12 mouse cellular contexts compared by ENCODE assay signal in the genomic region with DNA sequence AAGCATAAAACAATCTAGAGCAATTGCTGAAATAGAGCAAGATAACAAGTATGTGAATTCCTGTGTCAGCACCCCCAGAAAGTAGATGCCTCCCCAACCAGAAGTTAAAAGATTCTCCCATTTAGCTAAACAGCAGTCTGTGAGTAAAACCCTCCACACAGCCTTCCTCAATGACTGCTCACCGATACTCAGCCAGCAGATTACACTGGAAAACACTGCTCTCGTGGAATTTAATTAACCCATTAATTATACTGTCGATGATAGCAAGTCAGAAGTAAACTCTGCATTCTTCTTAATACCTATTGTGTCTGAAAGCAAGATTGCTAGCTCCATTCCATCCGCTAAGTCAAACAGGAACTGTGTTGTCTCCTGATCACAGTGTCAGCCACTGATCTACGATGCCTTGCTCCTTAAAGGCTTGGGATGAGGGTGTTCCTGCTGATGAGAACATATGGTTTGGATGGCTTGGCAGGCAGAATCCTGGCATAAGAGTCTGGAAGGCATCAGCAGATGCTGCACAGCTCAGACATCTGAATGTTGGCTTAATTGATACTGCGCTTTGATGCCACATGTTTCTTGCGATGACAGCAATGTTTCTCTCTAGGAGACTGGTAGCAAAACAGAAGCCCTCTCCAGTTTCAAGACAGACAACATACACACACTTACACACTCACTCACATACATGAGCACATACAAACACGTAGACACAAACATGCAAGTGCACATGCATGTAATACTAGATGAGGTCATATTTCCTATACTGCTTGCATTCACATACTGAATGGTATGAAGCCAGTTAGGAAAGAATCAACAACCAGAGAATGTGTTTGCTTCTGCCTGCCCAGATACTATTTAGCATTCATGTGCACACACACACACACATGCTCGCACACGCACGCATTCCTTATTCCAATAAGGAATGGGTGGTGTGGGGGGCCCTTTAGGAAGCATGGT.
A peak's percentile ranks its signal among the peaks of the same experiment; 100 is the strongest.
DNase-seq lines count a peak whose midpoint lies in the region; ATAC-seq and TF ChIP-seq lines count a peak whose summit lies in the region.
"Had no signal": no experiment of that assay in that cellular context is flagged by ENCODE, and none has a peak within 500 bp of the region (broad histone marks: within the 10 kb centered on the region; RNA-seq: fewer than 3 reads in every experiment).

No protein-coding gene starts in this region.

- H3K4me3 ChIP-seq in neural tube, embryonic 12.5 days: no peak overlapping the region
- H3K4me3 ChIP-seq in hindbrain, postnatal 0 days (ENCODE audit: low read length): no peak overlapping the region
- no peak overlapping the region for H3K4me3 ChIP-seq in intestine, embryonic 15.5 days (replicated peaks)
- H3K4me3 ChIP-seq: heart, embryonic 13.5 days; limb, embryonic 15.5 days had no signal

- H3K9ac ChIP-seq in neural tube, embryonic 12.5 days: no peak overlapping the region
- no peak overlapping the region for H3K9ac ChIP-seq in hindbrain, postnatal 0 days (replicated peaks; ENCODE audit: low read length)
- H3K9ac ChIP-seq in intestine, embryonic 15.5 days: no peak overlapping the region
- H3K9ac ChIP-seq: heart, embryonic 13.5 days; limb, embryonic 15.5 days had no signal

- no peaks in the 10 kb centered on the region for H3K36me3 ChIP-seq in neural tube, embryonic 12.5 days
- no peaks in the 10 kb centered on the region for H3K36me3 ChIP-seq in hindbrain, postnatal 0 days (ENCODE audit: insufficient read depth, low read length)
- H3K36me3 ChIP-seq in intestine, embryonic 15.5 days: no peaks in the 10 kb centered on the region
- H3K36me3 ChIP-seq: heart, embryonic 13.5 days; limb, embryonic 15.5 days had no signal

- intact Hi-C loops in left cerebral cortex, postnatal 4 days (cut with DNase I): no loop called here
- intact Hi-C loops in heart, postnatal 14 days (cut with DNase I): no loop called here

- 65% methylated on average over 11 of the region's 11 CpGs for WGBS in neural tube, embryonic 12.5 days
- 44% methylated on average over 11 of the region's 11 CpGs for WGBS in hindbrain, postnatal 0 days
- WGBS in intestine, embryonic 15.5 days: 68% methylated on average over 11 of the region's 11 CpGs

- ATAC-seq in neural tube, embryonic 12.5 days (ENCODE audit: low FRiP score, low read depth): 0 out of 2 replicates have a peak, but pooled peaks have one; percentile 44
- peak; percentile 87 for ATAC-seq in hindbrain, postnatal 0 days
- ATAC-seq in intestine, embryonic 15.5 days: no peak

- H3K4me2 ChIP-seq in neural tube, embryonic 12.5 days (replicated peaks): no peak overlapping the region
- H3K4me2 ChIP-seq in hindbrain, postnatal 0 days (ENCODE audit: low read depth, low read length): no peak overlapping the region
- no peak overlapping the region for H3K4me2 ChIP-seq in intestine, embryonic 15.5 days (replicated peaks)
- H3K4me2 ChIP-seq: heart, embryonic 13.5 days; limb, embryonic 15.5 days had no signal

- H3K9me3 ChIP-seq in neural tube, embryonic 12.5 days: no peaks in the 10 kb centered on the region
- H3K9me3 ChIP-seq in hindbrain, postnatal 0 days (ENCODE audit: low read length): no peaks in the 10 kb centered on the region
- H3K9me3 ChIP-seq in intestine, embryonic 15.5 days: no peaks in the 10 kb centered on the region
- H3K9me3 ChIP-seq: heart, embryonic 13.5 days; limb, embryonic 15.5 days had no signal

- H3K27me3 ChIP-seq in neural tube, embryonic 12.5 days (replicated peaks): no peaks in the 10 kb centered on the region
- no peaks in the 10 kb centered on the region for H3K27me3 ChIP-seq in hindbrain, postnatal 0 days (ENCODE audit: insufficient read depth, low read length)
- no peaks in the 10 kb centered on the region for H3K27me3 ChIP-seq in intestine, embryonic 15.5 days (replicated peaks)
- H3K27me3 ChIP-seq: limb, embryonic 15.5 days had no signal

- no peak for DNase-seq in neural tube, embryonic 10.5 days (ENCODE audit: extremely low spot score, low spot score)
- peak; percentile 73 for DNase-seq in hindbrain, postnatal 0 days (ENCODE audit: low spot score)
- peak; percentile 62 for DNase-seq in left cerebral cortex, postnatal 4 days
- peak; percentile 34 to 42 for DNase-seq in right cerebral cortex, postnatal 36 days (ENCODE audit: low spot score in 2 of 2)
- no peak for DNase-seq in heart, postnatal 14 days
- no peak for DNase-seq in urinary bladder, adult 2 months (ENCODE audit: low spot score)
- DNase-seq: cerebellum, adult 11 months; thymus, postnatal 14 days had no signal

- no peak for TF ChIP-seq CTCF in hindbrain, postnatal 0 days (IDR thresholded peaks at IDR 0.05; ENCODE audit: low read depth)

- H3K27ac ChIP-seq in neural tube, embryonic 12.5 days: no peak overlapping the region
- H3K27ac ChIP-seq in hindbrain, postnatal 0 days: no peak overlapping the region
- H3K27ac ChIP-seq in intestine, embryonic 15.5 days: no peak overlapping the region
- H3K27ac ChIP-seq: heart, embryonic 13.5 days; limb, embryonic 15.5 days had no signal

- H3K4me1 ChIP-seq in neural tube, embryonic 12.5 days: peaks cover 15% of the 10 kb centered on the region; the same call in 1 of the 2 replicates
- no peaks in the 10 kb centered on the region; the same call in 1 of the 2 replicates for H3K4me1 ChIP-seq in hindbrain, postnatal 0 days (ENCODE audit: insufficient read depth, low read length)
- H3K4me1 ChIP-seq in intestine, embryonic 15.5 days (replicated peaks): no peaks in the 10 kb centered on the region
- H3K4me1 ChIP-seq: limb, embryonic 15.5 days had no signal

Comparison
In these comparisons a context has a peak if more than half of its experiments do, and no peak if none do; other contexts are left out.
1. DNase-seq: peak in hindbrain, postnatal 0 days (single experiment), left cerebral cortex, postnatal 4 days (single experiment) and right cerebral cortex, postnatal 36 days (2 of 2); none in neural tube, embryonic 10.5 days (single experiment), heart, postnatal 14 days (0 of 2) and urinary bladder, adult 2 months (single experiment).